Mouse (Mus musculus) liver, embryonic 14.5 days (tissue): ENCODE data around the gene Olfr318.

ENCODE experiments used
- CTCF ChIP-seq: IDR thresholded peaks from 2 replicates; pipeline ENCODE4 v1.5.1; 2016; ENCODE audit warnings: antibody characterized with exemption, low read depth, control low read depth
- EP300 ChIP-seq: IDR thresholded peaks from 2 replicates; pipeline ENCODE4 v1.6.1; 2016; ENCODE audit warnings: antibody characterized with exemption, low read depth

DNA sequence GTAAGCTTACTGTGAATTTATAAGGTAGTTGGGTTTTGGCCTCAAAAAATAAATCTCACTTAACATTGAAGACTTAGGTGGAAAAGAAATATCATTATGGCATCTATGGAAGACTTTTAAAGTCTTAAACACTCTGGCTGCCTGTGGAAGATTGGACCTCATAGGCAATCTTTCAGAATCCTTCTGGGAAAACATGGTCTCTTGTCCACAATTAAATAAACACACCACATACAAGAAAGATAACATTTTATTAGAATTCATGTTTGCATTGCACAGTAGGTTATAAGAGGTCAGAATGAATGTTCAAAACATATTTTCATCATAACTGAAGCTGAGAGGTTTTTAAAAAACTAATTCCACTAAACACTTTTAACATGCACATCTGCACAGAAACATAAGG lies at the start of gene Olfr318:
- TF ChIP-seq CTCF (no peak), EP300 (no peak)
